Mouse (Mus musculus) intestine, embryonic 15.5 days (tissue): ENCODE measurements around the gene Pax2. TPM values are rescaled to one million over a fixed set of nuclear protein-coding genes. Genes with fewer than 3 reads are reported as not detected.

Source experiments
- ATAC-seq: fragments of 200-750 bp; cut with Nextera tagmentation; 2 replicates; pipeline ENCODE4 v1.8.0; 2017; ENCODE audit warnings: moderate TSS enrichment, moderate library complexity
- H3K27ac ChIP-seq: fragments of 300-500 bp; sonication (generic); 2 replicates; pipeline ENCODE4 v1.5.1; 2015; ENCODE audit warnings: mild to moderate bottlenecking, inconsistent platforms
- H3K27me3 ChIP-seq: fragments of 300-500 bp; sonication (generic); replicated peaks from 2 replicates; pipeline ENCODE4 v1.6.1; 2015; ENCODE audit warnings: inconsistent platforms
- H3K36me3 ChIP-seq: fragments of 300-500 bp; sonication (generic); 2 replicates; pipeline ENCODE4 v1.6.1; 2015; ENCODE audit warnings: inconsistent platforms
- H3K4me1 ChIP-seq: fragments of 300-500 bp; sonication (generic); replicated peaks from 2 replicates; pipeline ENCODE4 v1.6.1; 2015; ENCODE audit warnings: inconsistent platforms
- H3K4me2 ChIP-seq: fragments of 300-500 bp; sonication (generic); replicated peaks from 2 replicates; pipeline ENCODE4 v1.6.1; 2015; ENCODE audit warnings: mild to moderate bottlenecking, inconsistent platforms
- H3K4me3 ChIP-seq: fragments of 300-500 bp; sonication (generic); replicated peaks from 2 replicates; pipeline ENCODE4 v1.5.1; 2015; ENCODE audit warnings: inconsistent platforms
- H3K9ac ChIP-seq: fragments of 300-500 bp; sonication (generic); 2 replicates; pipeline ENCODE4 v1.6.1; 2015; ENCODE audit warnings: inconsistent platforms
- H3K9me3 ChIP-seq: fragments of 300-500 bp; sonication (generic); 2 replicates; pipeline ENCODE4 v1.6.1; 2016; ENCODE audit warnings: inconsistent platforms
- WGBS: fragments of 180-500 bp; shearing (Covaris S2); methylation state at CpG from one replicate; pipeline ENCODE4 v1.1.7; 2015; 5-methylcytosine and 5-hydroxymethylcytosine counted together
- polyA plus RNA-seq: library from polyadenylated mRNA; unstranded; fragments of >200 nt; fragmentation: Nextera tagmentation; extraction: Ambion mirVana; gene quantifications from 2 replicates; pipeline ENCODE4 v1.2.1, GENCODE M21; 2015

Pax2 gene
- polyA plus RNA-seq, 1 experiment from 2014 or later: 0.04 TPM

- ATAC-seq: no peak
- WGBS: 3% methylated on average over 9 of the region's 9 CpGs
- Histone ChIP-seq H3K4me1 (peaks cover 23% of the 10 kb centered on the region), H3K27me3 (peaks cover 97% of the 10 kb centered on the region), H3K4me3 (0 out of 2 replicates have a peak overlapping the region, but pooled peaks have one; percentile 24), H3K9me3 (no peaks in the 10 kb centered on the region), H3K9ac (no peak overlapping the region), H3K27ac (no peak overlapping the region), H3K4me2 (peak overlapping the region; percentile 57), H3K36me3 (no peaks in the 10 kb centered on the region)
These were observed 4.8 kb upstream of the Pax2 start for GRCm38 (mm10) chr19:44751042-44751441.

- H3K4me1 ChIP-seq: peaks cover 26% of the 10 kb centered on the region
- no peak for ATAC-seq
- H3K4me3 ChIP-seq: no peak overlapping the region
- H3K36me3 ChIP-seq: no peaks in the 10 kb centered on the region
- H3K27ac ChIP-seq: no peak overlapping the region
- H3K9me3 ChIP-seq: no peaks in the 10 kb centered on the region
- peaks cover 97% of the 10 kb centered on the region for H3K27me3 ChIP-seq
- H3K9ac ChIP-seq: no peak overlapping the region
- no peak overlapping the region for H3K4me2 ChIP-seq
- 15% methylated on average over 3 of the region's 3 CpGs for WGBS
These were observed 4.3 kb upstream of the Pax2 start for GRCm38 (mm10) chr19:44751551-44751950.

- no peak for ATAC-seq
- Histone ChIP-seq H3K27me3 (peaks cover 98% of the 10 kb centered on the region), H3K9ac (no peak overlapping the region), H3K4me2 (no peak overlapping the region), H3K4me1 (peaks cover 29% of the 10 kb centered on the region), H3K9me3 (no peaks in the 10 kb centered on the region), H3K4me3 (no peak overlapping the region), H3K27ac (no peak overlapping the region), H3K36me3 (no peaks in the 10 kb centered on the region)
- WGBS: 3% methylated on average over 31 of the region's 31 CpGs
These were observed 3.5 kb upstream of the Pax2 start for GRCm38 (mm10) chr19:44752056-44752940.

GRCm38 (mm10) chr19:44753361-44753760, 2.5 kb upstream of the Pax2 start:
- no peak overlapping the region for H3K27ac ChIP-seq
- no peak overlapping the region for H3K9ac ChIP-seq
- H3K4me1 ChIP-seq: peaks cover 30% of the 10 kb centered on the region
- H3K4me3 ChIP-seq: no peak overlapping the region
- no peak for ATAC-seq
- no peak overlapping the region for H3K4me2 ChIP-seq
- 6% methylated on average over 14 of the region's 14 CpGs for whole genome bisulfite sequencing
- H3K36me3 ChIP-seq: no peaks in the 10 kb centered on the region
- no peaks in the 10 kb centered on the region for H3K9me3 ChIP-seq
- peaks cover 93% of the 10 kb centered on the region for H3K27me3 ChIP-seq

GRCm38 (mm10) chr19:44754461-44755377, 1.1 kb upstream of the Pax2 start:
- no peak for ATAC-seq
- WGBS: 1% methylated on average over 16 of the region's 16 CpGs
- H3K4me3 ChIP-seq: 0 out of 2 replicates have a peak overlapping the region, but pooled peaks have one; percentile 32
- no peaks in the 10 kb centered on the region for H3K36me3 ChIP-seq
- no peak overlapping the region for H3K9ac ChIP-seq
- H3K4me1 ChIP-seq: peaks cover 38% of the 10 kb centered on the region
- peaks cover 91% of the 10 kb centered on the region for H3K27me3 ChIP-seq
- no peaks in the 10 kb centered on the region for H3K9me3 ChIP-seq
- no peak overlapping the region for H3K4me2 ChIP-seq
- H3K27ac ChIP-seq: no peak overlapping the region

GRCm38 (mm10) chr19:44755378-44755692, 510 bp upstream of the Pax2 start:
- under 1% methylated on average over 13 of the region's 13 CpGs for WGBS
- H3K27me3 ChIP-seq: peaks cover 86% of the 10 kb centered on the region
- H3K9me3 ChIP-seq: no peaks in the 10 kb centered on the region
- peak overlapping the region; percentile 66 for H3K4me2 ChIP-seq
- H3K4me1 ChIP-seq: peaks cover 34% of the 10 kb centered on the region
- no peak for ATAC-seq
- H3K4me3 ChIP-seq: peak overlapping the region; percentile 32
- no peak overlapping the region for H3K9ac ChIP-seq
- H3K27ac ChIP-seq: no peak overlapping the region
- no peaks in the 10 kb centered on the region for H3K36me3 ChIP-seq

- H3K4me1 ChIP-seq: peaks cover 30% of the 10 kb centered on the region
- ATAC-seq: no peak
- peak overlapping the region; percentile 66 for H3K4me2 ChIP-seq
- no peaks in the 10 kb centered on the region for H3K9me3 ChIP-seq
- H3K4me3 ChIP-seq: peak overlapping the region; percentile 32
- WGBS: under 1% methylated on average over 71 of the region's 71 CpGs
- peaks cover 88% of the 10 kb centered on the region for H3K27me3 ChIP-seq
- H3K27ac ChIP-seq: no peak overlapping the region
- H3K36me3 ChIP-seq: no peaks in the 10 kb centered on the region
- H3K9ac ChIP-seq: no peak overlapping the region
These were observed 781 bp downstream of the Pax2 start for GRCm38 (mm10) chr19:44756421-44757230.

GRCm38 (mm10) chr19:44757231-44757871, 1.5 kb downstream of the Pax2 start:
- H3K4me3 ChIP-seq: peak overlapping the region; percentile 32
- no peaks in the 10 kb centered on the region for H3K36me3 ChIP-seq
- peaks cover 88% of the 10 kb centered on the region for H3K27me3 ChIP-seq
- under 1% methylated on average over 38 of the region's 38 CpGs for WGBS
- no peak for ATAC-seq
- no peaks in the 10 kb centered on the region for H3K9me3 ChIP-seq
- H3K4me1 ChIP-seq: peaks cover 30% of the 10 kb centered on the region
- H3K4me2 ChIP-seq: peak overlapping the region; percentile 66
- no peak overlapping the region for H3K27ac ChIP-seq
- no peak overlapping the region for H3K9ac ChIP-seq

- H3K27me3 ChIP-seq: peaks cover 88% of the 10 kb centered on the region
- no peaks in the 10 kb centered on the region for H3K36me3 ChIP-seq
- H3K4me2 ChIP-seq: no peak overlapping the region
- H3K9ac ChIP-seq: no peak overlapping the region
- no peaks in the 10 kb centered on the region for H3K9me3 ChIP-seq
- H3K27ac ChIP-seq: no peak overlapping the region
- ATAC-seq: no peak
- peaks cover 30% of the 10 kb centered on the region for H3K4me1 ChIP-seq
- WGBS: under 1% methylated on average over 28 of the region's 28 CpGs
- no peak overlapping the region for H3K4me3 ChIP-seq
These were observed 3.0 kb downstream of the Pax2 start for GRCm38 (mm10) chr19:44758846-44759245.

GRCm38 (mm10) chr19:44759531-44760118, 3.8 kb downstream of the Pax2 start:
- ATAC-seq: no peak
- Histone ChIP-seq H3K4me1 (peaks cover 30% of the 10 kb centered on the region), H3K27ac (no peak overlapping the region), H3K9ac (no peak overlapping the region), H3K9me3 (no peaks in the 10 kb centered on the region), H3K36me3 (no peaks in the 10 kb centered on the region), H3K4me3 (no peak overlapping the region), H3K4me2 (no peak overlapping the region), H3K27me3 (peaks cover 88% of the 10 kb centered on the region)
- 2% methylated on average over 37 of the region's 37 CpGs for WGBS
